Mouse (Mus musculus) heart, postnatal 14 days (tissue): ENCODE data around the gene Ripply3. TPM values are rescaled to one million over a fixed set of nuclear protein-coding genes. Genes with fewer than 3 reads are reported as not detected.

Experiments
- DNase-seq, 2 experiments: peaks; one replicate each; pipeline ENCODE4 v3.0.0; 2021 to 2022
- intact Hi-C: fragments of 180-260 bp; cut with DNase I; formaldehyde crosslinking; loops from one replicate; pipeline ENCODE4 v1.15.1; 2025
- total RNA-seq, 2 experiments: library from RNA; stranded (reverse); gene quantifications; 2 replicates each; pipeline ENCODE4 v1.2.3; 2021

Gene Ripply3
- total RNA-seq, 2 experiments from 2014 or later, result 3.3 to 4.0 TPM

- intact Hi-C loops, result no loop called here
- no peak for DNase-seq
Measured at GRCm38 (mm10) chr16:94354450-94354849, 26.2 kb downstream of the Ripply3 start.

GRCm38 (mm10) chr16:94356046-94356445, 27.8 kb downstream of the Ripply3 start:
- DNase-seq, result no peak
- intact Hi-C loops, result no loop called here

GRCm38 (mm10) chr16:94356776-94357494, 28.7 kb downstream of the Ripply3 start:
- DNase-seq, result no peak
- intact Hi-C loops, result no loop called here

GRCm38 (mm10) chr16:94358091-94358490, 29.9 kb downstream of the Ripply3 start:
- intact Hi-C loops, result no loop called here
- no peak for DNase-seq

GRCm38 (mm10) chr16:94360578-94361350, 32.5 kb downstream of the Ripply3 start:
- intact Hi-C loops, result no loop called here
- DNase-seq, result no peak

- intact Hi-C loops, result no loop called here
- peak; percentile 48 to 52 for DNase-seq
Measured at GRCm38 (mm10) chr16:94362174-94362873, 34.1 kb downstream of the Ripply3 start.

- no peak for DNase-seq
- intact Hi-C loops, result no loop called here
Measured at GRCm38 (mm10) chr16:94363814-94364213, 35.6 kb downstream of the Ripply3 start.

- DNase-seq, result no peak
- intact Hi-C loops, result no loop called here
Measured at GRCm38 (mm10) chr16:94365435-94365834, 37.2 kb downstream of the Ripply3 start.

- no peak for DNase-seq
- intact Hi-C loops, result loop anchor here (2.0 kb wide), 1 partner anchor 57 kb away; the partner anchor contains the start of gene Hlcs
Measured at GRCm38 (mm10) chr16:94369596-94370172, 41.5 kb downstream of the Ripply3 start.

GRCm38 (mm10) chr16:94370173-94370914, 42.1 kb downstream of the Ripply3 start, which contains the start of gene Ttc3:
Gene Ttc3, plus strand, starts transcription at chr16:94370618.
- intact Hi-C loops, result loop anchor here (2.0 kb wide), 1 partner anchor 58 kb away; the partner anchor contains the start of gene Hlcs

GRCm38 (mm10) chr16:94370915-94371300, 42.7 kb downstream of the Ripply3 start:
- peak in 1 of 2 experiments; percentile 79 for DNase-seq
- intact Hi-C loops, result loop anchor here (2.0 kb wide), 1 partner anchor 58 kb away; the partner anchor contains the start of gene Hlcs

More at GRCm38 (mm10) chr16:94370173-94370914, 42.1 kb downstream of the Ripply3 start, which contains the start of gene Ttc3:
- DNase-seq, result peak; percentile 96 to 97

GRCm38 (mm10) chr16:94371301-94371931, 43.2 kb downstream of the Ripply3 start, which contains the start of gene Pigp:
Gene Pigp, minus strand, starts transcription at chr16:94371842.
- intact Hi-C loops, result loop anchor here (2.0 kb wide), 1 partner anchor 59 kb away; the partner anchor contains the start of gene Hlcs
- DNase-seq, result peak; percentile 55 to 65

GRCm38 (mm10) chr16:94379386-94379785, 51.2 kb downstream of the Ripply3 start:
- no peak for DNase-seq
- intact Hi-C loops, result no loop called here

GRCm38 (mm10) chr16:94383277-94383676, 55.1 kb downstream of the Ripply3 start:
- DNase-seq, result no peak
- intact Hi-C loops, result no loop called here

Other genes starting within 250 kb of the Ripply3 start
- gene Sim2, start 243.5 kb upstream of the Ripply3 start, total RNA-seq, result under 1 TPM in 1 of 2 experiments, not detected in 1; 0.05 TPM
- 1 to 10 TPM; 6.0 to 6.3 TPM for gene Hlcs, start 14.8 kb upstream of the Ripply3 start, total RNA-seq
- gene Ttc3, start 42.2 kb downstream of the Ripply3 start, total RNA-seq, result 10 to 100 TPM; 78.3 to 88.3 TPM
- gene Pigp, start 43.4 kb downstream of the Ripply3 start, total RNA-seq, result 10 to 100 TPM; 70.4 to 74.2 TPM
- 10 to 100 TPM; 26.7 to 27.8 TPM for gene Vps26c, start 198.4 kb downstream of the Ripply3 start, total RNA-seq
- gene Dyrk1a, start 241.6 kb downstream of the Ripply3 start, total RNA-seq, result 10 to 100 TPM; 68.6 to 69.6 TPM